ENCODE assay signal across 34 mouse cellular contexts in genomic region chr15:78700420-78700819, GRCm38 (mm10). TPM values are rescaled to one million over a fixed set of nuclear protein-coding genes. Genes with fewer than 3 reads are reported as not detected.
"Had no signal": no experiment of that assay in that cellular context is flagged by ENCODE, and none has a peak within 500 bp of the region (broad histone marks: within the 10 kb centered on the region; RNA-seq: fewer than 3 reads in every experiment).

No protein-coding gene starts in this region.

- H3K27ac ChIP-seq: limb, embryonic 10.5 days; limb, embryonic 12.5 days; limb, embryonic 13.5 days; limb, embryonic 15.5 days; liver, embryonic 12.5 days; liver, embryonic 13.5 days; liver, embryonic 14.5 days; liver, embryonic 15.5 days; lung, embryonic 15.5 days; macrophage; midbrain, embryonic 10.5 days; midbrain, embryonic 12.5 days; midbrain, embryonic 13.5 days; midbrain, embryonic 15.5 days had no signal

- H3K4me3 ChIP-seq: limb, embryonic 10.5 days; limb, embryonic 12.5 days; limb, embryonic 13.5 days; limb, embryonic 15.5 days; liver, embryonic 12.5 days; liver, embryonic 13.5 days; liver, embryonic 15.5 days; lung, embryonic 15.5 days; megakaryocyte, embryonic 14.5 days; midbrain, embryonic 10.5 days; midbrain, embryonic 12.5 days; midbrain, embryonic 13.5 days; midbrain, embryonic 15.5 days; myocyte had no signal

- H3K9me3 ChIP-seq: limb, embryonic 10.5 days; limb, embryonic 12.5 days; limb, embryonic 13.5 days; limb, embryonic 15.5 days; liver, embryonic 12.5 days; liver, embryonic 13.5 days; liver, embryonic 15.5 days; lung, embryonic 15.5 days; megakaryocyte, embryonic 14.5 days; midbrain, embryonic 10.5 days; midbrain, embryonic 12.5 days; midbrain, embryonic 13.5 days; midbrain, embryonic 15.5 days had no signal

- H3K9ac ChIP-seq: limb, embryonic 12.5 days; limb, embryonic 13.5 days; limb, embryonic 15.5 days; liver, embryonic 12.5 days; liver, embryonic 13.5 days; liver, embryonic 14.5 days; liver, embryonic 15.5 days; liver, postnatal 0 days; lung, embryonic 14.5 days; lung, embryonic 15.5 days; midbrain, embryonic 12.5 days; midbrain, embryonic 13.5 days; midbrain, embryonic 15.5 days had no signal

- DNase-seq: left cerebral cortex, postnatal 4 days; liver; liver, embryonic 13.5 days; liver, postnatal 0 days; lung, adult 18-20 months; lung, adult 2 months; lung, embryonic 14.5 days; lung, postnatal 10 days; lung, postnatal 14 days; lung, postnatal 36 days; lung, postnatal 4 days; midbrain, embryonic 14.5 days had no signal

- H3K36me3 ChIP-seq: limb, embryonic 10.5 days; limb, embryonic 12.5 days; limb, embryonic 13.5 days; limb, embryonic 15.5 days; liver, embryonic 12.5 days; liver, embryonic 13.5 days; liver, embryonic 15.5 days; lung, embryonic 15.5 days; midbrain, embryonic 10.5 days; midbrain, embryonic 12.5 days; midbrain, embryonic 13.5 days; midbrain, embryonic 15.5 days had no signal

- H3K27me3 ChIP-seq: lung, embryonic 15.5 days; midbrain, embryonic 15.5 days had no signal

- H3K4me2 ChIP-seq: limb, embryonic 12.5 days; limb, embryonic 13.5 days; limb, embryonic 15.5 days; liver, embryonic 11.5 days; liver, embryonic 12.5 days; liver, embryonic 13.5 days; liver, embryonic 15.5 days; lung, embryonic 14.5 days; lung, embryonic 15.5 days; midbrain, embryonic 11.5 days; midbrain, embryonic 12.5 days; midbrain, embryonic 13.5 days; midbrain, embryonic 15.5 days had no signal

- H3K4me1 ChIP-seq: limb, embryonic 13.5 days; limb, embryonic 15.5 days; liver, embryonic 12.5 days; liver, embryonic 13.5 days; liver, embryonic 15.5 days; lung, embryonic 15.5 days had no signal

RNA-seq across cellular contexts. Expression of gene Elfn2, which starts 18.2 kb away (rescaled TPM):
- total RNA-seq: liver, adult 2 months; megakaryocyte-erythroid progenitor cell, adult 5-6 weeks; monocyte, adult 5-6 weeks had no signal
- polyA plus RNA-seq: limb, embryonic 10.5 days; limb, embryonic 11.5 days; liver, adult 2 months; liver, embryonic 11.5 days; liver, embryonic 12.5 days; liver, embryonic 14.5 days; liver, embryonic 15.5 days; liver, embryonic 16.5 days; liver, postnatal 0 days; macrophage had no signal
